Mouse (Mus musculus) testis, adult 2 months (tissue): ENCODE results near the gene Ndufs5.

Experiments
- CTCF ChIP-seq: fragments of 200-500 bp; IDR thresholded peaks from 2 replicates; pipeline ENCODE4 v1.5.1; 2012; ENCODE audit warnings: low read depth, mild to moderate bottlenecking, inconsistent platforms, low read length, moderate library complexity; ENCODE audit not compliant: control insufficient read depth, insufficient read depth, insufficient replicate concordance
- POLR2A ChIP-seq: fragments of 200-500 bp; IDR thresholded peaks from 2 replicates; pipeline ENCODE4 v1.6.1; 2012; ENCODE audit warnings: low read depth, mild to moderate bottlenecking, inconsistent platforms, low read length, moderate library complexity; ENCODE audit not compliant: control insufficient read depth

GRCm38 (mm10) chr4:123705340-123705739 is 12.7 kb downstream of the Ndufs5 start:
- TF ChIP-seq CTCF (no peak), POLR2A (no peak)
